Mouse (Mus musculus) brain, embryonic 14.5 days (tissue): ENCODE results near the gene Vps35l.

Source experiments
- CTCF ChIP-seq: fragments of 200-500 bp; IDR thresholded peaks from 2 replicates; pipeline ENCODE4 v1.5.1; 2012; ENCODE audit warnings: inconsistent platforms, mild to moderate bottlenecking, moderate library complexity, borderline replicate concordance; ENCODE audit not compliant: insufficient read depth, insufficient read length; ENCODE audit errors: extremely low read depth
- POLR2A ChIP-seq: fragments of 200-500 bp; IDR thresholded peaks from 2 replicates; pipeline ENCODE4 v1.6.1; 2012; ENCODE audit warnings: mild to moderate bottlenecking, inconsistent platforms, borderline replicate concordance; ENCODE audit not compliant: poor library complexity, insufficient read depth, insufficient read length, severe bottlenecking; ENCODE audit errors: extremely low read depth

- TF ChIP-seq CTCF (no peak), POLR2A (no peak)
Observed at GRCm38 (mm10) chr7:118777598-118778394, 37.8 kb downstream of the Vps35l start.
